Mouse (Mus musculus): Measurements from ENCODE around the gene Yju2.

DNA sequence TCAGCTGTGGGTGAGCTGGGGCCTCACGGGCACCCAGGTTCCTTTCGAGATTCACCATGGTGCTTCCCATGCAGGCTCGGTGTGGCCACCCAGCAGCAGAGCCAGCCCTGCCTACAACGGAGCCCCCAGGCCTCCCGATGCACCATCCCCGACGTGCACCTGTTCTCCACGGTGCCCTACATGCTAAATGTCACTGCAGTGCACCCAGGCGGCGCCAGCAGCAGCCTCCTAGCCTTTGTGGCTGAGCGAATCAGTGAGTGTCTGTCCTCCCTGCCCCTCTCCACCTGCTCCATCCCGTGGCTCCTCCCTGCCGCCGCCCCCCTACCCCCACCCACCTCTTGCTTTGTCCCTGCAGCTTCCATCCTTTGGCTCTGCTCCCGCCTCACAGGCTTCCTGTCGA, 4.7 kb upstream of the Yju2 start:
- TF ChIP-seq POLR2A (IDR thresholded peaks at IDR 0.05; ENCODE audit: insufficient read depth, low read depth, low read length) = no peak
- no peak for TF ChIP-seq CTCF (IDR thresholded peaks at IDR 0.05; ENCODE audit: insufficient read depth, low read depth, low read length)
